Mouse (Mus musculus) kidney, embryonic 16.5 days (tissue): ENCODE measurements at regions not wholly inside any gene's neighbourhood (a gene's known extent, or its start where the extent isn't known, plus 50 kb on each side); places are given as distances from the start of the nearest gene placed in this dataset.

Experiments used
- ATAC-seq: fragments of 200-750 bp; cut with Nextera tagmentation; 2 replicates; pipeline ENCODE4 v1.8.0; 2017; ENCODE audit warnings: moderate TSS enrichment; ENCODE audit not compliant: low FRiP score, low TSS enrichment
- H3K27ac ChIP-seq: fragments of 300-500 bp; sonication (generic); 2 replicates; pipeline ENCODE4 v1.5.1; 2014; ENCODE audit warnings: low read length
- H3K27me3 ChIP-seq: fragments of 300-500 bp; sonication (generic); 2 replicates; pipeline ENCODE4 v1.6.1; 2014; ENCODE audit warnings: low read length, control low read depth, mixed read lengths; ENCODE audit not compliant: insufficient read depth
- H3K36me3 ChIP-seq: fragments of 300-500 bp; sonication (generic); 2 replicates; pipeline ENCODE4 v1.6.1; 2014; ENCODE audit warnings: low read length, control low read depth, mixed read lengths; ENCODE audit not compliant: insufficient read depth
- H3K4me1 ChIP-seq: fragments of 300-500 bp; sonication (generic); 2 replicates; pipeline ENCODE4 v1.6.1; 2014; ENCODE audit warnings: low read length, control low read depth, mixed read lengths; ENCODE audit not compliant: insufficient read depth
- H3K4me2 ChIP-seq: fragments of 300-500 bp; sonication (generic); replicated peaks from 2 replicates; pipeline ENCODE4 v1.6.1; 2014; ENCODE audit warnings: low read depth, low read length
- H3K4me3 ChIP-seq: fragments of 300-500 bp; sonication (generic); 2 replicates; pipeline ENCODE4 v1.5.1; 2014; ENCODE audit warnings: mild to moderate bottlenecking, low read length
- H3K9ac ChIP-seq: fragments of 300-500 bp; sonication (generic); replicated peaks from 2 replicates; pipeline ENCODE4 v1.6.1; 2014; ENCODE audit warnings: low read length
- H3K9me3 ChIP-seq: fragments of 300-500 bp; sonication (generic); 2 replicates; pipeline ENCODE4 v1.6.1; 2016; ENCODE audit warnings: low read length, control low read depth
- WGBS: fragments of 180-500 bp; shearing (Covaris S2); extraction: QIAGEN DNeasy Blood & Tissue Kit; methylation state at CpG from one replicate; pipeline ENCODE4 v1.1.7; 2014; 5-methylcytosine and 5-hydroxymethylcytosine counted together

GRCm38 (mm10) chr14:46546146-46546545 is 155.7 kb upstream of the Bmp4 start:
- Histone ChIP-seq H3K27me3 (no peaks in the 10 kb centered on the region), H3K4me2 (no peak overlapping the region), H3K4me3 (no peak overlapping the region), H3K9me3 (0 out of 2 replicates have a peak, but pooled peaks cover 4% of the 10 kb centered on the region), H3K27ac (no peak overlapping the region), H3K36me3 (no peaks in the 10 kb centered on the region; the same call in 1 of the 2 replicates), H3K4me1 (no peaks in the 10 kb centered on the region), H3K9ac (no peak overlapping the region)
- WGBS: 48% methylated on average over 6 of the region's 6 CpGs
- ATAC-seq: no peak

GRCm38 (mm10) chr14:46539466-46540187 is 149.2 kb upstream of the Bmp4 start:
- no peak overlapping the region for H3K9ac ChIP-seq
- H3K4me3 ChIP-seq: no peak overlapping the region
- no peak for ATAC-seq
- 79% methylated on average over 6 of the region's 6 CpGs for whole genome bisulfite sequencing
- H3K27me3 ChIP-seq: no peaks in the 10 kb centered on the region
- H3K4me2 ChIP-seq: no peak overlapping the region
- no peaks in the 10 kb centered on the region for H3K4me1 ChIP-seq
- no peak overlapping the region for H3K27ac ChIP-seq
- H3K36me3 ChIP-seq: no peaks in the 10 kb centered on the region
- 0 out of 2 replicates have a peak, but pooled peaks cover 4% of the 10 kb centered on the region for H3K9me3 ChIP-seq

GRCm38 (mm10) chr14:46536002-46536762 is 145.7 kb upstream of the Bmp4 start:
- H3K27me3 ChIP-seq: no peaks in the 10 kb centered on the region
- H3K4me1 ChIP-seq: no peaks in the 10 kb centered on the region
- no peak overlapping the region for H3K4me3 ChIP-seq
- 0 out of 2 replicates have a peak, but pooled peaks cover 3% of the 10 kb centered on the region for H3K9me3 ChIP-seq
- H3K4me2 ChIP-seq: no peak overlapping the region
- H3K9ac ChIP-seq: no peak overlapping the region
- no peak overlapping the region for H3K27ac ChIP-seq
- H3K36me3 ChIP-seq: no peaks in the 10 kb centered on the region
- ATAC-seq: no peak
- WGBS: 87% methylated on average over 10 of the region's 10 CpGs

- no peaks in the 10 kb centered on the region for H3K27me3 ChIP-seq
- no peaks in the 10 kb centered on the region for H3K9me3 ChIP-seq
- H3K36me3 ChIP-seq: no peaks in the 10 kb centered on the region
- H3K9ac ChIP-seq: no peak overlapping the region
- no peak overlapping the region for H3K4me3 ChIP-seq
- H3K27ac ChIP-seq: no peak overlapping the region
- no peak overlapping the region for H3K4me2 ChIP-seq
- ATAC-seq: no peak
- no peaks in the 10 kb centered on the region for H3K4me1 ChIP-seq
- WGBS: 82% methylated on average over 1 of the region's 1 CpGs
Observed at GRCm38 (mm10) chr14:46532697-46533096, 142.2 kb upstream of the Bmp4 start.

- no peak overlapping the region for H3K9ac ChIP-seq
- H3K36me3 ChIP-seq: no peaks in the 10 kb centered on the region
- 84% methylated on average over 6 of the region's 6 CpGs for WGBS
- no peaks in the 10 kb centered on the region for H3K9me3 ChIP-seq
- no peaks in the 10 kb centered on the region for H3K27me3 ChIP-seq
- no peak overlapping the region for H3K4me3 ChIP-seq
- no peak overlapping the region for H3K27ac ChIP-seq
- H3K4me1 ChIP-seq: no peaks in the 10 kb centered on the region
- ATAC-seq: no peak
- no peak overlapping the region for H3K4me2 ChIP-seq
Observed at GRCm38 (mm10) chr14:46530452-46530851, 140.0 kb upstream of the Bmp4 start.

GRCm38 (mm10) chr14:46529086-46529715 is 138.7 kb upstream of the Bmp4 start:
- no peaks in the 10 kb centered on the region for H3K4me1 ChIP-seq
- no peaks in the 10 kb centered on the region for H3K36me3 ChIP-seq
- no peak overlapping the region for H3K9ac ChIP-seq
- 74% methylated on average over 5 of the region's 5 CpGs for WGBS
- no peak for ATAC-seq
- no peak overlapping the region for H3K27ac ChIP-seq
- no peak overlapping the region for H3K4me3 ChIP-seq
- no peaks in the 10 kb centered on the region for H3K27me3 ChIP-seq
- no peaks in the 10 kb centered on the region for H3K9me3 ChIP-seq
- H3K4me2 ChIP-seq: no peak overlapping the region

GRCm38 (mm10) chr14:46517258-46517657 is 126.8 kb upstream of the Bmp4 start:
- ATAC-seq: no peak
- no peaks in the 10 kb centered on the region for H3K36me3 ChIP-seq
- no peak overlapping the region for H3K9ac ChIP-seq
- no peak overlapping the region for H3K27ac ChIP-seq
- peaks cover 10% of the 10 kb centered on the region; the same call in 1 of the 2 replicates for H3K4me1 ChIP-seq
- H3K4me2 ChIP-seq: no peak overlapping the region
- WGBS: 73% methylated on average over 4 of the region's 4 CpGs
- H3K9me3 ChIP-seq: no peaks in the 10 kb centered on the region
- no peaks in the 10 kb centered on the region for H3K27me3 ChIP-seq
- H3K4me3 ChIP-seq: no peak overlapping the region

- no peak for ATAC-seq
- Histone ChIP-seq H3K4me1 (peaks cover 10% of the 10 kb centered on the region; the same call in 1 of the 2 replicates), H3K27me3 (no peaks in the 10 kb centered on the region), H3K9ac (no peak overlapping the region), H3K9me3 (no peaks in the 10 kb centered on the region), H3K4me2 (no peak overlapping the region), H3K4me3 (no peak overlapping the region), H3K27ac (no peak overlapping the region), H3K36me3 (no peaks in the 10 kb centered on the region)
- WGBS: 92% methylated on average over 3 of the region's 3 CpGs
Observed at GRCm38 (mm10) chr14:46516285-46516684, 125.8 kb upstream of the Bmp4 start.

GRCm38 (mm10) chr14:46514262-46514932 is 123.9 kb upstream of the Bmp4 start:
- ATAC-seq: peak; percentile 61
- 18% methylated on average over 4 of the region's 4 CpGs for WGBS
- 0 out of 2 replicates have a peak overlapping the region, but pooled peaks have one; percentile 16 for H3K27ac ChIP-seq

More at GRCm38 (mm10) chr14:46514262-46514932, 123.9 kb upstream of the Bmp4 start:
- H3K9me3 ChIP-seq: no peaks in the 10 kb centered on the region
- no peak overlapping the region for H3K4me3 ChIP-seq
- H3K4me2 ChIP-seq: no peak overlapping the region
- H3K4me1 ChIP-seq: peaks cover 10% of the 10 kb centered on the region; the same call in 1 of the 2 replicates
- no peak overlapping the region for H3K9ac ChIP-seq
- H3K27me3 ChIP-seq: no peaks in the 10 kb centered on the region
- H3K36me3 ChIP-seq: no peaks in the 10 kb centered on the region
